Mouse (Mus musculus) forebrain, embryonic 14.5 days (tissue): Measurements from ENCODE around the gene Gli2. TPM values are rescaled to one million over a fixed set of nuclear protein-coding genes. Genes with fewer than 3 reads are reported as not detected.

Experiments used
- ATAC-seq: fragments of 200-750 bp; cut with Nextera tagmentation; 2 replicates; pipeline ENCODE4 v1.8.0; 2017; ENCODE audit warnings: mild to moderate bottlenecking, moderate library complexity
- DNase-seq: peaks from one replicate; pipeline ENCODE4 v3.0.0-alpha.2; 2015; ENCODE audit warnings: low spot score
- H3K27ac ChIP-seq: fragments of 300-500 bp; sonication (generic); 2 replicates; pipeline ENCODE4 v1.5.1; 2014; ENCODE audit warnings: low read depth, mild to moderate bottlenecking, control low read depth, low read length, moderate library complexity
- H3K27me3 ChIP-seq: fragments of 300-500 bp; sonication (generic); replicated peaks from 2 replicates; pipeline ENCODE4 v1.6.1; 2014; ENCODE audit warnings: low read length, control low read depth, mixed read lengths; ENCODE audit not compliant: control insufficient read depth, insufficient read depth
- H3K36me3 ChIP-seq: fragments of 300-500 bp; sonication (generic); 2 replicates; pipeline ENCODE4 v1.6.1; 2014; ENCODE audit warnings: low read length, control low read depth; ENCODE audit not compliant: control insufficient read depth, insufficient read depth
- H3K4me1 ChIP-seq: fragments of 300-500 bp; sonication (generic); 2 replicates; pipeline ENCODE4 v1.6.1; 2014; ENCODE audit warnings: antibody characterized with exemption, low read length, control low read depth; ENCODE audit not compliant: control insufficient read depth, insufficient read depth
- H3K4me2 ChIP-seq: fragments of 300-500 bp; sonication (generic); 2 replicates; pipeline ENCODE4 v1.6.1; 2014; ENCODE audit warnings: mild to moderate bottlenecking, control low read depth, low read length
- H3K4me3 ChIP-seq: fragments of 300-500 bp; sonication (generic); 2 replicates; pipeline ENCODE4 v1.5.1; 2014; ENCODE audit warnings: low read depth, low read length, control low read depth
- H3K9ac ChIP-seq: fragments of 300-500 bp; sonication (generic); 2 replicates; pipeline ENCODE4 v1.6.1; 2014; ENCODE audit warnings: mild to moderate bottlenecking, low read length, control low read depth, moderate library complexity
- H3K9me3 ChIP-seq: fragments of 300-500 bp; sonication (generic); replicated peaks from 2 replicates; pipeline ENCODE4 v1.6.1; 2016; ENCODE audit warnings: low read length, control low read depth, mixed read lengths; ENCODE audit not compliant: control insufficient read depth
- WGBS: fragments of 180-500 bp; shearing (Covaris S2); extraction: QIAGEN DNeasy Blood & Tissue Kit; methylation state at CpG from one replicate; pipeline ENCODE4 v1.1.7; 2014; 5-methylcytosine and 5-hydroxymethylcytosine counted together
- polyA plus RNA-seq: library from polyadenylated mRNA; unstranded; fragments of >200 nt; fragmentation: Nextera tagmentation; extraction: Ambion mirVana; gene quantifications from 2 replicates; pipeline ENCODE4 v1.2.1, GENCODE M21; 2014

The Gli2 gene
- polyA plus RNA-seq, 1 experiment from 2014 or later = 3.3 TPM

- H3K4me2 ChIP-seq = no peak overlapping the region
- no peak overlapping the region for H3K4me3 ChIP-seq
- H3K9ac ChIP-seq = no peak overlapping the region
- H3K4me1 ChIP-seq = peaks cover 12% of the 10 kb centered on the region; the same call in 1 of the 2 replicates
- H3K27ac ChIP-seq = no peak overlapping the region
- H3K27me3 ChIP-seq = no peaks in the 10 kb centered on the region
- ATAC-seq (no peak), DNase-seq (no peak)
- no peaks in the 10 kb centered on the region for H3K36me3 ChIP-seq
- no peaks in the 10 kb centered on the region for H3K9me3 ChIP-seq
- 86% methylated on average over 9 of the region's 9 CpGs for WGBS
These were observed 158.2 kb downstream of the Gli2 start for GRCm38 (mm10) chr1:118895026-118895762.

- Histone ChIP-seq H3K4me2 (no peak overlapping the region), H3K9me3 (no peaks in the 10 kb centered on the region), H3K9ac (no peak overlapping the region), H3K36me3 (no peaks in the 10 kb centered on the region), H3K27ac (no peak overlapping the region), H3K27me3 (no peaks in the 10 kb centered on the region), H3K4me3 (no peak overlapping the region), H3K4me1 (peaks cover 12% of the 10 kb centered on the region; the same call in 1 of the 2 replicates)
- DNase-seq (peak; percentile 57), ATAC-seq (no peak)
- WGBS = 29% methylated on average over 5 of the region's 5 CpGs
These were observed 162.0 kb downstream of the Gli2 start for GRCm38 (mm10) chr1:118891395-118891794.

DNA sequence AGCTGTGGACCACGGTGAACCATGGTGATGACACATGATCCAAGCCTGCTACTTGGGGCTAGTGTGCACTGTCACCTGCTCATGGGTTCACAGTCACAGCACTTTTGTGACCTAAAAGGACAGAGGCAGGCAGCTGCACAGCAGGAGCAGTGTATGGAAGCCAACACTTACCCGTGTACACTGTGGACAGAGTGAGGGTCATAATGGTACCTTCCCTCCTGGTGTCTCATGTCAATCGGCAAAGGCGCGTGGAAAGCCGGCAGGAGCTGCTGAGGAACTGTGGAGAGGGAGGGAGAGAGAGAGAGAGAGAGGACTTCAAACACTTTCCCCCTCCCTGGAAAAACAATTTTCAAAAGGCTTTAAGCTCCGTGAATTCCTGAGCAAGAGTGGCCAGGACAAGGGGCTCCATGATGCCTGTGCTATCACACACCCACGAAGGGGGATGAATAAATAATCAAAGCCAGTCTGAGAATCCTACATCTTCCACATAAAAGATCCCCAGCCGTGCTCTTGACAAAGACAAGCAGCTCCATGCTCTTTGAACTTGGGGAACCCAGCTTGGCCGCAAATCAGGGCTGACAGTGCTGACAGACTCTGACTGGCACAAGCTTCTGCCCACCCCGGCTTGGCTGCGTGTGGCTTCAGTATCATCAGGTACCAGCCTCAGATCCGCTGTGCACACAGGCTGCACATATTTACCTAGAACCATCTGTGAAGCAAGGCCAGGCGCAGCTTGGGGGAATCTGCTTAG, 163.1 kb downstream of the Gli2 start:
- Histone ChIP-seq H3K27ac (no peak overlapping the region), H3K4me1 (peaks cover 12% of the 10 kb centered on the region; the same call in 1 of the 2 replicates), H3K9me3 (no peaks in the 10 kb centered on the region), H3K4me3 (no peak overlapping the region), H3K4me2 (no peak overlapping the region), H3K9ac (no peak overlapping the region), H3K27me3 (no peaks in the 10 kb centered on the region), H3K36me3 (0 out of 2 replicates have a peak, but pooled peaks cover 8% of the 10 kb centered on the region)
- peak; percentile 56 for ATAC-seq
- 32% methylated on average over 14 of the region's 14 CpGs for WGBS
- peak; percentile 63 for DNase-seq

DNA sequence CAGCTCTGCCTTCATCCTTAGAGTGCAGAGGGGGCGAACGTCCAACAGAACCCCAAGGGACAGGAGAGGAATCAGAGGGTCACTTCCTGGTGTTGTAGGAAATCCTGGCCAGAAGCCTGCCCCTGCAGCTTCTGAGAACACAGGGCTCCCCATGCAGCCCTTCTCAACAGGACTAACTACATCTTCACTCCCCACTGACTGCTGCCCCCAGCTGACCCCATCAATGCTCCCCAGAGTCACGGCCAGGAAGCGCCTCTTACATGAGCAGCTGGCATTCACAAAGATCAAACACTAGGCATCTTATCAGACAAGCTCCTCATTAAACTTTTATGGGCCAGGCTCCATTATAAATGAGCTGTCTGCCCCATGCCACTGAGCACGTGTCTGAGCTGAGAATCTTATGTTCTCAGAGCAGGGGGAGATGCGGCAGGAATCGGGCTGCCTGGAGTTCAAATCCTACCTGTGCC, 172.6 kb downstream of the Gli2 start:
- no peak overlapping the region for H3K9ac ChIP-seq
- H3K27me3 ChIP-seq = no peaks in the 10 kb centered on the region
- WGBS = 72% methylated on average over 7 of the region's 7 CpGs
- DNase-seq = no peak
- H3K4me2 ChIP-seq = no peak overlapping the region
- no peak overlapping the region for H3K27ac ChIP-seq
- H3K9me3 ChIP-seq = no peaks in the 10 kb centered on the region
- H3K4me1 ChIP-seq = no peaks in the 10 kb centered on the region
- H3K4me3 ChIP-seq = no peak overlapping the region
- H3K36me3 ChIP-seq = peaks cover 10% of the 10 kb centered on the region; the same call in 1 of the 2 replicates
- ATAC-seq = 0 out of 2 replicates have a peak, but pooled peaks have one; percentile 15

DNA sequence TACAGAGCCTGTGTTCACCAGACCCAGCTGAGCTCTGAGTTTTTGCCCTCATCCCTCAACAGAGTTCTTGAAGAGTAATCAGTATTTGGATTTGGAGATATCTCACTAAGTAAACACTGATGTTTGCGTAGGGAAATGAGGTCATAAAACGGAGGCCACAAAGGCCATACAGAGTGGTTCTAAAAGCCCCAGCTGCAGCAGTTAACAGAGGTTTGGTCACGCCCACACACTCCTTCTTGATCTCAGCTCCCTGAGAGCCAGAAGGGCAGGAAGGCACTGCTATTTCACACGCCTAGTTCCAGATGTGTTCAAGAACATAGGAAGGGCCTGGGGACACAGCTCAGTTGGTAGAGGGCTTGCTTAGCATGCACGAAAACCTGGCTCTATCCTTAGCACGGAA, 175.1 kb downstream of the Gli2 start:
- Histone ChIP-seq H3K4me1 (no peaks in the 10 kb centered on the region), H3K27ac (no peak overlapping the region), H3K9ac (no peak overlapping the region), H3K9me3 (no peaks in the 10 kb centered on the region), H3K4me2 (no peak overlapping the region), H3K27me3 (no peaks in the 10 kb centered on the region), H3K4me3 (no peak overlapping the region), H3K36me3 (0 out of 2 replicates have a peak, but pooled peaks cover 4% of the 10 kb centered on the region)
- ATAC-seq (no peak), DNase-seq (no peak)
- WGBS = 87% methylated on average over 6 of the region's 6 CpGs

DNA sequence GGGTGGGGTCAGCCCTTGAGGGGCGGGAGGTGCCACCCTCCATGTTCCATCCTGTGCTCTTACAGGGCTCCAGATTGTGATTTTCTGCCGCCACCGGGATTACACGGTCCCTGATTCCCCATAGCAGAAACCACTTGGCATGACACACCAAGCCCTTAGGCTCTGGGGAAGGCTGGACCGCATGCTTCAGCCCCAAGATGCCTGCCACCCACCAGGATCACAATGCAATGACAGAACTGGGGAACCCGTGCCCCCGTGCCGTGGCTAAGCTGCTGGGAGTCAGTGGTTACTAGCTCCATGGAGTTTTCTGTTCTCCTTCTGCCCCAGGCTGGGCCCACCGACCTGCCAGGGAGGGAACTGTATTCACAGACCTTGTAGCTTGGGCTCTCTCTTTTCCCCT, 178.2 kb downstream of the Gli2 start:
- Histone ChIP-seq H3K27ac (no peak overlapping the region), H3K27me3 (no peaks in the 10 kb centered on the region), H3K36me3 (no peaks in the 10 kb centered on the region), H3K9ac (no peak overlapping the region), H3K4me1 (no peaks in the 10 kb centered on the region), H3K4me3 (no peak overlapping the region), H3K9me3 (no peaks in the 10 kb centered on the region), H3K4me2 (no peak overlapping the region)
- ATAC-seq (no peak), DNase-seq (no peak)
- 91% methylated on average over 9 of the region's 9 CpGs for WGBS

GRCm38 (mm10) chr1:118873559-118873958, 179.9 kb downstream of the Gli2 start:
- H3K9ac ChIP-seq = no peak overlapping the region
- no peaks in the 10 kb centered on the region for H3K4me1 ChIP-seq
- H3K9me3 ChIP-seq = no peaks in the 10 kb centered on the region
- no peaks in the 10 kb centered on the region for H3K27me3 ChIP-seq
- no peaks in the 10 kb centered on the region for H3K36me3 ChIP-seq
- no peak for DNase-seq
- H3K4me3 ChIP-seq = no peak overlapping the region
- no peak overlapping the region for H3K27ac ChIP-seq
- WGBS = 84% methylated on average over 7 of the region's 7 CpGs
- no peak overlapping the region for H3K4me2 ChIP-seq
- ATAC-seq = no peak

DNA sequence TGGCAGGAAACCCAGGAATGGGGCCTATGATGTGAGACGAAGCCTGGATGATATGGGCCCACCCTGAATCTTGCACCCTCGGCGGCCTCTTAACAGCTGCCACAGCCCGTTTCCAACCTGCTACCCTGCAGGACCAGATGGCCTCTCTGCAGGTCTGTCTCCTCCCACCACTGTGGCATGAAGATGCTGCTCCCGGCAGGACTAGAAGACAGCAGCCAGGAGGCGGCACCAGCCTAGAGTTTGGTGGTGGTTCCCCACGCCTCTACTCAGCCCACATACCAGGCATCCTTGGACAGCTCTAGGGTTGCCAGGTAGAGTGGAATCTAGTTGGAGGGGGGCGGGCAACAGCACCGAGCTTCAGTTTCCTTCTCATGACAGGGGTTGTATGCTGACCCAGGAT, 188.7 kb downstream of the Gli2 start:
- Histone ChIP-seq H3K36me3 (peaks cover 19% of the 10 kb centered on the region; the same call in 1 of the 2 replicates), H3K4me3 (no peak overlapping the region), H3K27ac (no peak overlapping the region), H3K4me2 (no peak overlapping the region), H3K9me3 (no peaks in the 10 kb centered on the region), H3K4me1 (no peaks in the 10 kb centered on the region), H3K27me3 (no peaks in the 10 kb centered on the region), H3K9ac (no peak overlapping the region)
- WGBS = 78% methylated on average over 9 of the region's 9 CpGs
- DNase-seq = no peak
- ATAC-seq = peak; percentile 40; the same call in 1 of the 2 replicates

DNA sequence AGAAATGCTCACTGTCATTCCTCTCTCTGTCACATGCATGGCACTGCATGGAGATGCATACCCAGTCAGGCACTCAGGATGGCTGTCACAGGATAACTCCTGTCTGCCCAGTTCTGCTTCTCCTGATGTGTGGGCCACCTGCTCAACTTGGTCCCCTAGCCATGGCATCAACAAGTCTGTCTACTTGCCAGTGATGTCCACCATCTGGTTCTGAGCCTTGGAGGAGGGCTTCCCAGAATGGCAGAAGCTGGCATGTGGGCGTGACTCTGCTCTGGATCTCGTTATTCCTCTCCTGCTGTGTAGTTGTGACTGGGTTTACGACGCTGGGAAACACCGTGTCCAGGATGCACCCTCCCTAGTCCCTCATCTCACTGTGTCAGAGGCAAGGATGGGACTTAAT, 189.4 kb downstream of the Gli2 start:
- Histone ChIP-seq H3K27me3 (no peaks in the 10 kb centered on the region), H3K36me3 (peaks cover 19% of the 10 kb centered on the region; the same call in 1 of the 2 replicates), H3K9me3 (no peaks in the 10 kb centered on the region), H3K4me1 (no peaks in the 10 kb centered on the region), H3K4me3 (no peak overlapping the region), H3K9ac (no peak overlapping the region), H3K27ac (no peak overlapping the region), H3K4me2 (no peak overlapping the region)
- DNase-seq = no peak
- no peak for ATAC-seq
- WGBS = 57% methylated on average over 5 of the region's 5 CpGs
